ENCODE assay signal across 17 mouse cellular contexts in genomic region chr1:177032233-177032632, GRCm38 (mm10).
"Had no signal": no experiment of that assay in that cellular context is flagged by ENCODE, and none has a peak within 500 bp of the region (broad histone marks: within the 10 kb centered on the region; RNA-seq: fewer than 3 reads in every experiment).

No protein-coding gene starts in this region.

- H3K4me1 ChIP-seq: kidney, embryonic 15.5 days; limb, embryonic 10.5 days; limb, embryonic 13.5 days; liver, embryonic 12.5 days; liver, embryonic 15.5 days; lung, embryonic 15.5 days; megakaryocyte, embryonic 14.5 days had no signal

- DNase-seq: kidney, adult 11 months; kidney, adult 8-10 months; kidney, postnatal 10 days; kidney, postnatal 36 days; liver; lung, adult 18-20 months; lung, postnatal 10 days; lung, postnatal 36 days; thymus, adult 18-20 months; thymus, postnatal 36 days had no signal

- H3K27me3 ChIP-seq: kidney, embryonic 15.5 days; limb, embryonic 13.5 days; liver, embryonic 12.5 days; liver, embryonic 15.5 days; lung, embryonic 15.5 days; megakaryocyte, embryonic 14.5 days had no signal

- ATAC-seq: liver, embryonic 12.5 days had no signal

- H3K4me3 ChIP-seq: kidney, embryonic 15.5 days; limb, embryonic 10.5 days; limb, embryonic 13.5 days; liver, embryonic 12.5 days; liver, embryonic 15.5 days; lung, embryonic 15.5 days; megakaryocyte, embryonic 14.5 days had no signal

- H3K9me3 ChIP-seq: kidney, embryonic 15.5 days; limb, embryonic 10.5 days; limb, embryonic 13.5 days; liver, embryonic 12.5 days; liver, embryonic 15.5 days; lung, embryonic 15.5 days; megakaryocyte, embryonic 14.5 days had no signal

- H3K27ac ChIP-seq: kidney, embryonic 15.5 days; limb, embryonic 10.5 days; limb, embryonic 13.5 days; liver, embryonic 12.5 days; liver, embryonic 15.5 days; lung, embryonic 15.5 days had no signal

- H3K4me2 ChIP-seq: kidney, embryonic 15.5 days; limb, embryonic 13.5 days; liver, embryonic 12.5 days; liver, embryonic 15.5 days; lung, embryonic 15.5 days had no signal

- H3K36me3 ChIP-seq: kidney, embryonic 15.5 days; liver, embryonic 12.5 days; liver, embryonic 15.5 days; lung, embryonic 15.5 days had no signal

- H3K9ac ChIP-seq: kidney, embryonic 15.5 days; limb, embryonic 13.5 days; liver, embryonic 12.5 days; liver, embryonic 15.5 days; lung, embryonic 15.5 days had no signal
